Mouse (Mus musculus) C2C12 (cell line): ENCODE measurements around the gene Lst1. TPM values are rescaled to one million over a fixed set of nuclear protein-coding genes. Genes with fewer than 3 reads are reported as not detected.

Source experiments
- H3K27me3 ChIP-seq: one replicate; pipeline ENCODE4 v1.6.1; 2011; ENCODE audit not compliant: control insufficient read depth, insufficient read depth, insufficient read length
- H3K36me3 ChIP-seq: one replicate; pipeline ENCODE4 v1.6.1; 2011; ENCODE audit not compliant: control insufficient read depth, insufficient read depth
- H3K4me3 ChIP-seq: one replicate; pipeline ENCODE4 v1.5.1; 2011; ENCODE audit warnings: mild to moderate bottlenecking, control low read depth; ENCODE audit not compliant: poor library complexity, insufficient read depth, severe bottlenecking
- H3K79me2 ChIP-seq: one replicate; pipeline ENCODE4 v1.6.1; 2011; ENCODE audit not compliant: control insufficient read depth, insufficient read depth
- H3K79me3 ChIP-seq: one replicate; pipeline ENCODE4 v1.6.1; 2011; ENCODE audit warnings: low read depth, control low read depth
- H3ac ChIP-seq: one replicate; pipeline ENCODE3; 2011; ENCODE audit warnings: low read depth; ENCODE audit not compliant: control insufficient read depth, insufficient read length
- CEBPB ChIP-seq: IDR thresholded peaks from one replicate; pipeline ENCODE4 v1.6.1; 2011; ENCODE audit warnings: low read depth, mild to moderate bottlenecking, control low read depth, moderate library complexity
- CTCF ChIP-seq: IDR thresholded peaks from one replicate; pipeline ENCODE4 v1.5.1; 2011; ENCODE audit not compliant: control insufficient read depth, insufficient read depth, insufficient read length
- FOSL1 ChIP-seq: IDR thresholded peaks from one replicate; pipeline ENCODE4 v1.8.0; 2011; ENCODE audit warnings: mild to moderate bottlenecking, low read length; ENCODE audit not compliant: poor library complexity, insufficient read depth, severe bottlenecking
- MAX ChIP-seq: IDR thresholded peaks from one replicate; pipeline ENCODE4 v1.6.1; 2011; ENCODE audit warnings: mild to moderate bottlenecking, control low read depth
- MYOD1 ChIP-seq: IDR thresholded peaks from one replicate; pipeline ENCODE4 v1.6.1; 2011; ENCODE audit warnings: low read depth; ENCODE audit not compliant: control insufficient read depth, insufficient read length
- MYOG ChIP-seq: IDR thresholded peaks from one replicate; pipeline ENCODE4 v1.6.1; 2011; ENCODE audit not compliant: control insufficient read depth, insufficient read length; ENCODE audit errors: extremely low read depth
- USF1 ChIP-seq: IDR thresholded peaks from one replicate; pipeline ENCODE4 v1.6.1; 2011; ENCODE audit warnings: low read depth, mild to moderate bottlenecking, control low read depth, moderate library complexity
- polyA plus RNA-seq: library from polyadenylated mRNA; unstranded; fragments of >200 nt; fragmentation: generic; extraction: Trizol; gene quantifications from one replicate; pipeline ENCODE4 v1.2.1, GENCODE M21; 2012; ENCODE audit warnings: missing spikeins

Gene Lst1
- polyA plus RNA-seq, 1 experiment = 0.92 TPM

DNA sequence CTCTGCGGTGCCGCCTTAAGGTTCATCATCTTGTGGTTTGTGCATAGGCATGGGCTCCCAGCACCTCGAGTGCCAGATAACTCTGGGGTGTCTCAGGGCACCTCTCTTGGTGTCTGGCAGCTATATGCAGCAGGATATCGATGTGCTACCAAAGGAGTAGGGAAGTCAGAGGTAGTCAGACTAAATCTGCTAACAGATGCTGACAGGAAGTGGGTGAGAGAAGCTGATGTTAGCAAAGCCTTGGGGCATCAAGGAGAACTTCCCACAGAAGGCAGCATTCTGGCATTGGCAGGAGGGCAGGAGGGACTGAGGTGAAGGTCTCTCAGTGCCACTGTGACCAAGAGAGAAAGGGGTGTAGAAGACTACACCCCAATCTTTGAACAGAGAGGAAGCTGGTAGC is 1.9 kb upstream of the Lst1 start:
- TF ChIP-seq CTCF = no peak
- Histone ChIP-seq H3K36me3 (no peaks in the 10 kb centered on the region), H3K79me2 (no peaks in the 10 kb centered on the region), H3ac (no peak overlapping the region), H3K4me3 (no peak overlapping the region), H3K79me3 (no peaks in the 10 kb centered on the region), H3K27me3 (no peaks in the 10 kb centered on the region)

GRCm38 (mm10) chr17:35189186-35189585 is 947 bp upstream of the Lst1 start:
- Histone ChIP-seq H3K4me3 (no peak overlapping the region), H3K79me2 (no peaks in the 10 kb centered on the region), H3K36me3 (no peaks in the 10 kb centered on the region), H3ac (no peak overlapping the region), H3K79me3 (no peaks in the 10 kb centered on the region), H3K27me3 (no peaks in the 10 kb centered on the region)
- TF ChIP-seq MYOG (no peak), MYOD1 (no peak), CTCF (no peak), CEBPB (no peak), USF1 (no peak), MAX (no peak), FOSL1 (no peak)

DNA sequence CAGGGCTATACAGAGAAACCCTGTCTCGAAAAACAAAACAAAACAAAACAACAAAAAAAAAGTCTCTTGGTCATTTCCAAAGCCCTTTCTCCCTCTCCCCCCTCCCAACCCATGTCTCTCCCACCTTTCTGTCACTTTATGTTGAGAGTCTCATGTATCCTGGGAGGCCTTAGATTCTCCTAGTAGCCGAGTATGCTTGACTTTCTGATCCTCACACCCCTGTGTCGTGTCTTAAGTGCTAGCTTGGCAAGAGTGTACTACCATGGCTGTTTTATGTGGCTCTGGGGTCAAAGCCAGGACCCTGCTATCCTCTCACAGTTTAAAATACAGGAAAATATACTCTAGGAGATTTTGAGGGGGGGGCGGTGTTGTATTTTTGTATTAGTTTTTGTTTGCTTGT is 894 bp downstream of the Lst1 start:
- Histone ChIP-seq H3K27me3 (no peaks in the 10 kb centered on the region), H3K4me3 (no peak overlapping the region), H3ac (no peak overlapping the region), H3K36me3 (no peaks in the 10 kb centered on the region), H3K79me3 (no peaks in the 10 kb centered on the region), H3K79me2 (no peaks in the 10 kb centered on the region)
- no peak for TF ChIP-seq CEBPB
- no peak for TF ChIP-seq CTCF
- no peak for TF ChIP-seq MAX
- TF ChIP-seq FOSL1 = no peak
- TF ChIP-seq MYOG = no peak

GRCm38 (mm10) chr17:35186681-35187080 is 1.6 kb downstream of the Lst1 start:
- no peaks in the 10 kb centered on the region for H3K36me3 ChIP-seq
- H3ac ChIP-seq = peak overlapping the region; percentile 15
- TF ChIP-seq USF1 (no peak), MYOD1 (no peak), CTCF (no peak), MAX (no peak)
- no peaks in the 10 kb centered on the region for H3K79me3 ChIP-seq
- peak overlapping the region; percentile 21 for H3K4me3 ChIP-seq
- no peaks in the 10 kb centered on the region for H3K79me2 ChIP-seq
- no peaks in the 10 kb centered on the region for H3K27me3 ChIP-seq

- Histone ChIP-seq H3K79me2 (no peaks in the 10 kb centered on the region), H3K36me3 (no peaks in the 10 kb centered on the region), H3K27me3 (no peaks in the 10 kb centered on the region), H3K79me3 (no peaks in the 10 kb centered on the region), H3ac (no peak overlapping the region), H3K4me3 (peak overlapping the region; percentile 21)
- TF ChIP-seq CEBPB (no peak), FOSL1 (no peak), MYOD1 (no peak), MYOG (no peak), USF1 (no peak), CTCF (no peak), MAX (no peak)
These were observed 2.3 kb downstream of the Lst1 start for GRCm38 (mm10) chr17:35185639-35186611.

DNA sequence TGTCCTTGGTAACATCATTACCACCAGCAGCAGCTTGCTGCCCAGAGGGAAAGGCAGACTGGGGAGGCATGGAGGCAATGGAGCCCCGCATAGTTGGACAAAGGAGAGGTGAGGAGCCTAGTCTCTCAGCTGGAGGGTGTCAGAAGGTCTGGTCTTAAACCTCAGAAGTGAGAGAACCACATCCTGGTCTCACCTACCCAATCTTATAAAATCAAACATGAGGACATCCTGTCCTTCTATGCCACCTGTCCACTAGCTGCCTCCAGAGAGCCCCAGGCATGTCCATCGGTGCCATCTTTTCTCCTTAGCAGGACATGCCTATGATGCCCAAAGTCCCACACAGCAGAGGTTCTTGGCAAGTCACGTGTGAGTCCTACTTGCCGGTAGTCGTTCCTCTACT is 8.1 kb downstream of the Lst1 start:
- Histone ChIP-seq H3K4me3 (no peak overlapping the region), H3ac (no peak overlapping the region), H3K27me3 (no peaks in the 10 kb centered on the region), H3K79me3 (no peaks in the 10 kb centered on the region), H3K79me2 (no peaks in the 10 kb centered on the region), H3K36me3 (no peaks in the 10 kb centered on the region)
- TF ChIP-seq CEBPB (no peak), MYOG (no peak), MYOD1 (no peak), FOSL1 (no peak), MAX (no peak), CTCF (no peak), USF1 (no peak)
